Mouse (Mus musculus) ES-Bruce4 (cell line): ENCODE results near the gene Rps12. TPM values are rescaled to one million over a fixed set of nuclear protein-coding genes. Genes with fewer than 3 reads are reported as not detected.
A peak's percentile ranks its signal among the peaks of the same experiment; 100 is the strongest.

Experiments used
- H3K27ac ChIP-seq: 2 replicates; pipeline ENCODE4 v1.5.1; 2012; ENCODE audit warnings: low read length, inconsistent platforms; ENCODE audit not compliant: insufficient read depth
- H3K27me3 ChIP-seq: 2 replicates; pipeline ENCODE4 v1.6.1; 2012; ENCODE audit warnings: mild to moderate bottlenecking, low read length, inconsistent platforms; ENCODE audit not compliant: control insufficient read depth, poor library complexity, insufficient read depth, severe bottlenecking
- H3K36me3 ChIP-seq: 2 replicates; pipeline ENCODE4 v1.6.1; 2012; ENCODE audit warnings: inconsistent platforms, mild to moderate bottlenecking, low read length, moderate library complexity; ENCODE audit not compliant: control insufficient read depth, poor library complexity, insufficient read depth, severe bottlenecking
- H3K4me1 ChIP-seq: one replicate; pipeline ENCODE4 v1.8.1; 2011; ENCODE audit warnings: low read length; ENCODE audit not compliant: control insufficient read depth, insufficient read depth
- H3K4me3 ChIP-seq: 2 replicates; pipeline ENCODE4 v1.5.1; 2011; ENCODE audit warnings: low read depth, mild to moderate bottlenecking, low read length
- H3K9ac ChIP-seq: 2 replicates; pipeline ENCODE4 v1.6.1; 2012; ENCODE audit warnings: low read depth, mild to moderate bottlenecking, inconsistent platforms; ENCODE audit not compliant: poor library complexity, severe bottlenecking
- H3K9me3 ChIP-seq: replicated peaks from 2 replicates; pipeline ENCODE4 v1.6.1; 2012; ENCODE audit warnings: mild to moderate bottlenecking, low read length, inconsistent platforms; ENCODE audit not compliant: control insufficient read depth, poor library complexity, insufficient read depth, severe bottlenecking
- CTCF ChIP-seq: IDR thresholded peaks from one replicate; pipeline ENCODE4 v1.8.1; 2011; ENCODE audit warnings: low read depth, low read length
- EP300 ChIP-seq: IDR thresholded peaks from 2 replicates; pipeline ENCODE4 v1.6.1; 2011; ENCODE audit warnings: low read depth, low read length; ENCODE audit not compliant: insufficient read depth
- POLR2A ChIP-seq: IDR thresholded peaks from one replicate; pipeline ENCODE4 v1.8.1; 2011; ENCODE audit warnings: low read length; ENCODE audit not compliant: insufficient read depth
- polyA plus RNA-seq: library from polyadenylated mRNA; stranded (reverse); fragments of >200 nt; gene quantifications from 2 replicates; pipeline ENCODE4 v1.2.4, GENCODE M21; 2011; ENCODE audit warnings: low read depth; ENCODE audit not compliant: missing spikeins, insufficient read depth, insufficient read length

Rps12 gene
- polyA plus RNA-seq, 1 experiment, result 316 TPM

GRCm38 (mm10) chr10:23812852-23813766 is 26.0 kb upstream of the Rps12 start:
- no peaks in the 10 kb centered on the region for H3K4me1 ChIP-seq
- no peaks in the 10 kb centered on the region for H3K27me3 ChIP-seq
- no peak for TF ChIP-seq CTCF
- TF ChIP-seq EP300, result no peak
- peak; percentile 92 for TF ChIP-seq POLR2A

DNA sequence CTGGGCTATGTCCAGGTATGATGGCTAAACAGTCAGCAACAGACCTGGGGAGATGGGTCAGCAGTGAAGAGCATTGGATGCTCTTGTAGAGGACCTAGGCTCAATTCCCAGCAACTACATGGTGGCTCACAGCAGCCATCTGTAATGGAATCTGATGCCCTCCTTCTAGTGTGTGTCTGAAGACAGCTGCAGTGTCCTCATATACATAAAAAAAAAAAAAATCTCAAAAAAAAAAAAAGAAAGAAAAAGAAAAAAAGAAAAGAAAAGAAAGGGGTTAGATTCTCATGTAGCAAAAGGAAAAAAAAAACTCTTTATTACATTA is 25.3 kb upstream of the Rps12 start:
- Histone ChIP-seq H3K27ac (peak overlapping the region; percentile 71), H3K9ac (no peak overlapping the region), H3K4me3 (peak overlapping the region; percentile 5; the same call in 1 of the 2 replicates), H3K9me3 (no peaks in the 10 kb centered on the region), H3K36me3 (no peaks in the 10 kb centered on the region), H3K27me3 (no peaks in the 10 kb centered on the region), H3K4me1 (no peaks in the 10 kb centered on the region)
- TF ChIP-seq POLR2A (no peak), EP300 (no peak), CTCF (no peak)

More at GRCm38 (mm10) chr10:23812852-23813766, 26.0 kb upstream of the Rps12 start:
- Histone ChIP-seq H3K27ac (peak overlapping the region; percentile 90), H3K4me3 (peak overlapping the region; percentile 55), H3K36me3 (no peaks in the 10 kb centered on the region), H3K9ac (0 out of 2 replicates have a peak overlapping the region, but pooled peaks have one; percentile 35), H3K9me3 (no peaks in the 10 kb centered on the region)

GRCm38 (mm10) chr10:23811635-23812437 is 24.8 kb upstream of the Rps12 start:
- H3K27ac ChIP-seq, result peak overlapping the region; percentile 89
- no peak overlapping the region for H3K9ac ChIP-seq
- TF ChIP-seq POLR2A (no peak), CTCF (no peak), EP300 (no peak)
- no peaks in the 10 kb centered on the region for H3K9me3 ChIP-seq
- no peaks in the 10 kb centered on the region for H3K27me3 ChIP-seq
- H3K4me1 ChIP-seq, result peaks cover 2% of the 10 kb centered on the region
- H3K36me3 ChIP-seq, result no peaks in the 10 kb centered on the region
- peak overlapping the region; percentile 5; the same call in 1 of the 2 replicates for H3K4me3 ChIP-seq

DNA sequence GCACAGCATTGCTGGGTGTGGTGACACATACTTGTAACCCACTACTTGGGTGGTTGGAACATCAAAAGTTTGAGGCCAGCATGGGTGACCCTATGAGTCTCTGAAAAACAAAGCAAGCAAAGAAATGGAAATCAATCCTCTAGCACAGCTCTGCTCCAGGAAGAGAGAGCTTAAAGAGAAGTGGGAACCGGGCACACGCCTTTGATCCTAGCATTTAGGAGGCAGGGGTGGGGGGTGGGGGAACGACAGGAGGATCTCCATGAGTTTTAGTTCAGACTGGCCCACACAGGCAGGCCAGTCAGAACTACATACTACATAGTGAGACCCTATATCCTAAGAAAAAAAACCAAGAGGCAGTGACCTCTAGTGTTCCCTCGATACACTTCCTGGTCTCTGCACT is 19.1 kb upstream of the Rps12 start:
- H3K4me1 ChIP-seq, result peaks cover 6% of the 10 kb centered on the region
- no peaks in the 10 kb centered on the region for H3K27me3 ChIP-seq
- no peak overlapping the region for H3K4me3 ChIP-seq
- TF ChIP-seq EP300, result 0 out of 2 replicates have a peak, but pooled peaks have one; percentile 63
- no peak for TF ChIP-seq POLR2A
- no peak overlapping the region for H3K9ac ChIP-seq
- H3K36me3 ChIP-seq, result no peaks in the 10 kb centered on the region
- no peak overlapping the region for H3K27ac ChIP-seq
- H3K9me3 ChIP-seq, result no peaks in the 10 kb centered on the region

GRCm38 (mm10) chr10:23804665-23805064 is 17.6 kb upstream of the Rps12 start:
- Histone ChIP-seq H3K4me1 (peaks cover 6% of the 10 kb centered on the region), H3K4me3 (no peak overlapping the region), H3K9ac (no peak overlapping the region), H3K36me3 (no peaks in the 10 kb centered on the region), H3K27me3 (no peaks in the 10 kb centered on the region), H3K27ac (no peak overlapping the region), H3K9me3 (no peaks in the 10 kb centered on the region)
- no peak for TF ChIP-seq EP300
- TF ChIP-seq CTCF, result no peak
- no peak for TF ChIP-seq POLR2A
